Mouse (Mus musculus) liver, embryonic 12.5 days (tissue): ENCODE results near the gene Ube2e2. TPM values are rescaled to one million over a fixed set of nuclear protein-coding genes. Genes with fewer than 3 reads are reported as not detected.

Source experiments
- ATAC-seq: fragments of 200-750 bp; cut with Nextera tagmentation; 2 replicates; pipeline ENCODE4 v1.8.0; 2017; ENCODE audit warnings: moderate number of reproducible peaks, mild to moderate bottlenecking, moderate library complexity
- H3K27ac ChIP-seq: fragments of 300-500 bp; sonication (generic); 2 replicates; pipeline ENCODE4 v1.5.1; 2016; ENCODE audit warnings: mild to moderate bottlenecking
- H3K27me3 ChIP-seq: fragments of 300-500 bp; sonication (generic); replicated peaks from 2 replicates; pipeline ENCODE4 v1.6.1; 2016; ENCODE audit warnings: mild to moderate bottlenecking, moderate library complexity
- H3K36me3 ChIP-seq: fragments of 300-500 bp; sonication (generic); 2 replicates; pipeline ENCODE4 v1.6.1; 2016; ENCODE audit warnings: mild to moderate bottlenecking, moderate library complexity
- H3K4me1 ChIP-seq: fragments of 300-500 bp; sonication (generic); 2 replicates; pipeline ENCODE4 v1.6.1; 2016
- H3K4me2 ChIP-seq: fragments of 300-500 bp; sonication (generic); 2 replicates; pipeline ENCODE4 v1.6.1; 2016; ENCODE audit warnings: mild to moderate bottlenecking, moderate library complexity
- H3K4me3 ChIP-seq: fragments of 300-500 bp; sonication (generic); 2 replicates; pipeline ENCODE4 v1.5.1; 2016; ENCODE audit warnings: mild to moderate bottlenecking, moderate library complexity
- H3K9ac ChIP-seq: fragments of 300-500 bp; sonication (generic); 2 replicates; pipeline ENCODE4 v1.6.1; 2016; ENCODE audit warnings: mild to moderate bottlenecking, moderate library complexity
- H3K9me3 ChIP-seq: fragments of 300-500 bp; sonication (generic); replicated peaks from 2 replicates; pipeline ENCODE4 v1.6.1; 2016; ENCODE audit warnings: mild to moderate bottlenecking, moderate library complexity
- WGBS: fragments of 180-500 bp; shearing (Covaris S2); methylation state at CpG from one replicate; pipeline ENCODE4 v1.1.7; 2016; ENCODE audit not compliant: insufficient replicate concordance; 5-methylcytosine and 5-hydroxymethylcytosine counted together
- polyA plus RNA-seq: library from polyadenylated mRNA; unstranded; fragments of >200 nt; fragmentation: Nextera tagmentation; extraction: Ambion mirVana; gene quantifications from 2 replicates; pipeline ENCODE4 v1.2.1, GENCODE M21; 2016

Ube2e2 gene
- polyA plus RNA-seq: 9.7 and 11.2 TPM in 2 replicates

GRCm38 (mm10) chr14:18893947-18894445 lies at the start of gene Ube2e2:
TSS of gene Ube2e2 (minus strand) at chr14:18894267.
- Histone ChIP-seq H3K9me3 (no peaks in the 10 kb centered on the region), H3K4me2 (peak within 1 kb of the TSS; percentile 76), H3K9ac (peak within 1 kb of the TSS; percentile 63), H3K36me3 (no peaks in the 10 kb centered on the region), H3K27ac (peak within 1 kb of the TSS; percentile 64), H3K27me3 (peaks cover 7% of the 10 kb centered on the region; the same call in 1 of the 2 replicates), H3K4me1 (peaks cover 12% of the 10 kb centered on the region; the same call in 1 of the 2 replicates), H3K4me3 (peak within 1 kb of the TSS; percentile 64)
- peak; percentile 71 for ATAC-seq
- under 1% methylated on average over 20 of the region's 22 CpGs for WGBS

- Histone ChIP-seq H3K4me2 (no peak overlapping the region), H3K4me1 (no peaks in the 10 kb centered on the region), H3K9me3 (no peaks in the 10 kb centered on the region), H3K36me3 (no peaks in the 10 kb centered on the region), H3K9ac (no peak overlapping the region), H3K4me3 (no peak overlapping the region), H3K27ac (no peak overlapping the region), H3K27me3 (no peaks in the 10 kb centered on the region)
- ATAC-seq: no peak
Observed at GRCm38 (mm10) chr14:18940068-18940467, 46.0 kb upstream of the Ube2e2 start.

- no peak overlapping the region for H3K27ac ChIP-seq
- no peaks in the 10 kb centered on the region for H3K9me3 ChIP-seq
- no peak for ATAC-seq
- no peak overlapping the region for H3K4me2 ChIP-seq
- no peaks in the 10 kb centered on the region for H3K4me1 ChIP-seq
- H3K36me3 ChIP-seq: no peaks in the 10 kb centered on the region
- no peak overlapping the region for H3K4me3 ChIP-seq
- no peak overlapping the region for H3K9ac ChIP-seq
- no peaks in the 10 kb centered on the region for H3K27me3 ChIP-seq
Observed at GRCm38 (mm10) chr14:18903553-18903952, 9.5 kb upstream of the Ube2e2 start.

- ATAC-seq: peak; percentile 88
- no peaks in the 10 kb centered on the region for H3K36me3 ChIP-seq
- peaks cover 7% of the 10 kb centered on the region; the same call in 1 of the 2 replicates for H3K27me3 ChIP-seq
- peaks cover 12% of the 10 kb centered on the region; the same call in 1 of the 2 replicates for H3K4me1 ChIP-seq
- peak overlapping the region; percentile 64 for H3K27ac ChIP-seq
- H3K9me3 ChIP-seq: no peaks in the 10 kb centered on the region
- peak overlapping the region; percentile 76 for H3K4me2 ChIP-seq
- H3K4me3 ChIP-seq: peak overlapping the region; percentile 64
- WGBS: under 1% methylated on average over 78 of the region's 116 CpGs
- peak overlapping the region; percentile 63 for H3K9ac ChIP-seq
Observed at GRCm38 (mm10) chr14:18893121-18893946, 733 bp downstream of the Ube2e2 start.

- no peaks in the 10 kb centered on the region for H3K9me3 ChIP-seq
- peaks cover 12% of the 10 kb centered on the region; the same call in 1 of the 2 replicates for H3K4me1 ChIP-seq
- no peak overlapping the region for H3K4me3 ChIP-seq
- H3K27me3 ChIP-seq: peaks cover 7% of the 10 kb centered on the region; the same call in 1 of the 2 replicates
- ATAC-seq: no peak
- no peaks in the 10 kb centered on the region for H3K36me3 ChIP-seq
- H3K9ac ChIP-seq: no peak overlapping the region
- WGBS: 68% methylated on average over 5 of the region's 5 CpGs
- H3K27ac ChIP-seq: no peak overlapping the region
- no peak overlapping the region for H3K4me2 ChIP-seq
Observed at GRCm38 (mm10) chr14:18889571-18889970, 4.5 kb downstream of the Ube2e2 start.

- Histone ChIP-seq H3K36me3 (no peaks in the 10 kb centered on the region), H3K27me3 (no peaks in the 10 kb centered on the region), H3K9ac (no peak overlapping the region), H3K4me2 (no peak overlapping the region), H3K27ac (no peak overlapping the region), H3K9me3 (no peaks in the 10 kb centered on the region), H3K4me3 (no peak overlapping the region), H3K4me1 (no peaks in the 10 kb centered on the region)
- peak; percentile 27; the same call in 1 of the 2 replicates for ATAC-seq
- WGBS: 74% methylated on average over 1 of the region's 1 CpGs
Observed at GRCm38 (mm10) chr14:18882493-18882892, 11.6 kb downstream of the Ube2e2 start.

- 49% methylated on average over 1 of the region's 1 CpGs for WGBS
- Histone ChIP-seq H3K9me3 (no peaks in the 10 kb centered on the region; the same call in 1 of the 2 replicates), H3K4me1 (no peaks in the 10 kb centered on the region), H3K27me3 (no peaks in the 10 kb centered on the region), H3K4me3 (no peak overlapping the region), H3K9ac (no peak overlapping the region), H3K36me3 (no peaks in the 10 kb centered on the region), H3K27ac (no peak overlapping the region), H3K4me2 (no peak overlapping the region)
- no peak for ATAC-seq
Observed at GRCm38 (mm10) chr14:18870716-18871115, 23.4 kb downstream of the Ube2e2 start.

- no peaks in the 10 kb centered on the region for H3K27me3 ChIP-seq
- H3K27ac ChIP-seq: no peak overlapping the region
- H3K4me1 ChIP-seq: no peaks in the 10 kb centered on the region
- H3K4me3 ChIP-seq: no peak overlapping the region
- no peak overlapping the region for H3K4me2 ChIP-seq
- H3K36me3 ChIP-seq: no peaks in the 10 kb centered on the region
- no peak overlapping the region for H3K9ac ChIP-seq
- H3K9me3 ChIP-seq: no peaks in the 10 kb centered on the region
- WGBS: 80% methylated on average over 1 of the region's 1 CpGs
- no peak for ATAC-seq
Observed at GRCm38 (mm10) chr14:18828661-18829060, 65.4 kb downstream of the Ube2e2 start.

- Histone ChIP-seq H3K9me3 (no peaks in the 10 kb centered on the region), H3K27ac (no peak overlapping the region), H3K4me1 (no peaks in the 10 kb centered on the region), H3K4me3 (no peak overlapping the region), H3K4me2 (no peak overlapping the region), H3K27me3 (no peaks in the 10 kb centered on the region), H3K36me3 (no peaks in the 10 kb centered on the region), H3K9ac (no peak overlapping the region)
- ATAC-seq: no peak
Observed at GRCm38 (mm10) chr14:18826753-18827152, 67.3 kb downstream of the Ube2e2 start.

GRCm38 (mm10) chr14:18820713-18821112 lies 73.4 kb downstream of the Ube2e2 start:
- ATAC-seq: no peak

GRCm38 (mm10) chr14:18796857-18797256 lies 97.2 kb downstream of the Ube2e2 start:
- Histone ChIP-seq H3K4me1 (no peaks in the 10 kb centered on the region), H3K9me3 (no peaks in the 10 kb centered on the region), H3K36me3 (no peaks in the 10 kb centered on the region), H3K9ac (no peak overlapping the region), H3K27ac (no peak overlapping the region), H3K4me3 (no peak overlapping the region), H3K4me2 (no peak overlapping the region), H3K27me3 (no peaks in the 10 kb centered on the region)
- ATAC-seq: no peak

More at GRCm38 (mm10) chr14:18820713-18821112, 73.4 kb downstream of the Ube2e2 start:
- Histone ChIP-seq H3K4me2 (no peak overlapping the region), H3K27me3 (no peaks in the 10 kb centered on the region), H3K4me3 (no peak overlapping the region), H3K27ac (no peak overlapping the region), H3K36me3 (no peaks in the 10 kb centered on the region), H3K9ac (no peak overlapping the region), H3K4me1 (no peaks in the 10 kb centered on the region), H3K9me3 (no peaks in the 10 kb centered on the region)
- WGBS: 55% methylated on average over 6 of the region's 6 CpGs

- no peak for ATAC-seq
- Histone ChIP-seq H3K4me3 (no peak overlapping the region), H3K4me1 (no peaks in the 10 kb centered on the region), H3K27ac (no peak overlapping the region), H3K9me3 (no peaks in the 10 kb centered on the region), H3K36me3 (no peaks in the 10 kb centered on the region), H3K4me2 (no peak overlapping the region), H3K27me3 (no peaks in the 10 kb centered on the region), H3K9ac (no peak overlapping the region)
- WGBS: 63% methylated on average over 2 of the region's 2 CpGs
Observed at GRCm38 (mm10) chr14:18795787-18796186, 98.3 kb downstream of the Ube2e2 start.
